Mouse (Mus musculus) myocyte (in vitro differentiated cells): Measurements from ENCODE around the gene Aff3.

Source experiments
- CEBPB ChIP-seq: IDR thresholded peaks from 2 replicates; pipeline ENCODE4 v1.6.1; 2011; ENCODE audit warnings: mild to moderate bottlenecking, moderate library complexity; ENCODE audit not compliant: poor library complexity, insufficient read depth, severe bottlenecking
- E2F4 ChIP-seq: IDR thresholded peaks from one replicate; pipeline ENCODE4 v1.6.1; 2011; ENCODE audit warnings: mild to moderate bottlenecking, control low read depth, moderate library complexity; ENCODE audit not compliant: insufficient read depth
- MAX ChIP-seq: IDR thresholded peaks from one replicate; pipeline ENCODE4 v1.6.1; 2011; ENCODE audit warnings: low read depth, mild to moderate bottlenecking, control low read depth
- MYOD1 ChIP-seq, 3 experiments: IDR thresholded peaks; one replicate each; pipeline ENCODE4 v1.6.1; 2011; ENCODE audit warnings: control low read depth in 2 of 3, low read depth in 2 of 3, mild to moderate bottlenecking in 2 of 3, moderate library complexity in 1 of 3; ENCODE audit not compliant: insufficient read length in 2 of 3, control insufficient read depth in 1 of 3
- MYOG ChIP-seq, 3 experiments: IDR thresholded peaks; one replicate each; pipeline ENCODE4 v1.6.1; 2011; ENCODE audit warnings: control low read depth in 2 of 3, low read depth in 2 of 3, mild to moderate bottlenecking in 2 of 3; ENCODE audit not compliant: insufficient read length in 2 of 3, control insufficient read depth in 1 of 3, insufficient read depth in 1 of 3
- POLR2A ChIP-seq: IDR thresholded peaks from one replicate; pipeline ENCODE4 v1.6.1; 2011; ENCODE audit warnings: low read depth, mild to moderate bottlenecking, control low read depth, moderate library complexity; ENCODE audit not compliant: insufficient read length
- POLR2AphosphoS2 ChIP-seq: IDR thresholded peaks from one replicate; pipeline ENCODE4 v1.6.1; 2011; ENCODE audit warnings: low read depth, control low read depth; ENCODE audit not compliant: insufficient read length
- REST ChIP-seq: IDR thresholded peaks from one replicate; pipeline ENCODE4 v1.6.1; 2011; ENCODE audit warnings: mild to moderate bottlenecking, control low read depth, moderate library complexity; ENCODE audit not compliant: insufficient read depth, insufficient read length
- SRF ChIP-seq: IDR thresholded peaks from one replicate; pipeline ENCODE4 v1.6.1; 2011; ENCODE audit warnings: low read depth; ENCODE audit not compliant: control insufficient read depth, insufficient read length
- TCF12 ChIP-seq: IDR thresholded peaks from one replicate; pipeline ENCODE4 v1.6.1; 2011; ENCODE audit warnings: mild to moderate bottlenecking, control low read depth; ENCODE audit not compliant: poor library complexity, insufficient read depth, severe bottlenecking
- TCF3 ChIP-seq: IDR thresholded peaks from one replicate; pipeline ENCODE4 v1.6.1; 2011; ENCODE audit warnings: low read depth, control low read depth; ENCODE audit not compliant: insufficient read length
- USF1 ChIP-seq: IDR thresholded peaks from one replicate; pipeline ENCODE4 v1.6.1; 2011; ENCODE audit warnings: low read depth, mild to moderate bottlenecking, control low read depth, moderate library complexity

- TF ChIP-seq POLR2A = no peak
- no peak for TF ChIP-seq TCF12
- no peak for TF ChIP-seq CEBPB
- no peak for TF ChIP-seq POLR2AphosphoS2
- TF ChIP-seq E2F4 = no peak
- no peak for TF ChIP-seq USF1
- TF ChIP-seq TCF3 = no peak
- no peak for TF ChIP-seq MAX
- no peak for TF ChIP-seq SRF
- no peak for TF ChIP-seq MYOG (IDR thresholded peaks at IDR 0.05; ENCODE audit: control insufficient read depth in 1 of 3, insufficient read depth in 1 of 3, insufficient read length in 2 of 3, low read depth in 2 of 3)
- no peak for TF ChIP-seq MYOD1 (IDR thresholded peaks at IDR 0.05; ENCODE audit: control insufficient read depth in 1 of 3, insufficient read length in 2 of 3, low read depth in 2 of 3)
- no peak for TF ChIP-seq REST
Measured at GRCm38 (mm10) chr1:38685706-38686105, 21.0 kb upstream of the Aff3 start.
